Mouse (Mus musculus): ENCODE data around the gene Unc80. TPM values are rescaled to one million over a fixed set of nuclear protein-coding genes. Genes with fewer than 3 reads are reported as not detected.
A peak's percentile ranks its signal among the peaks of the same experiment; 100 is the strongest.
"Not testable (repeated sequence)": the region's sequence is repeated elsewhere in the genome, so short reads cannot be mapped to it uniquely, and the experiment has no call there.

Gene Unc80
- total RNA-seq, 2 experiments from 2014 or later: 0.05 TPM; not detected in 1

DNA sequence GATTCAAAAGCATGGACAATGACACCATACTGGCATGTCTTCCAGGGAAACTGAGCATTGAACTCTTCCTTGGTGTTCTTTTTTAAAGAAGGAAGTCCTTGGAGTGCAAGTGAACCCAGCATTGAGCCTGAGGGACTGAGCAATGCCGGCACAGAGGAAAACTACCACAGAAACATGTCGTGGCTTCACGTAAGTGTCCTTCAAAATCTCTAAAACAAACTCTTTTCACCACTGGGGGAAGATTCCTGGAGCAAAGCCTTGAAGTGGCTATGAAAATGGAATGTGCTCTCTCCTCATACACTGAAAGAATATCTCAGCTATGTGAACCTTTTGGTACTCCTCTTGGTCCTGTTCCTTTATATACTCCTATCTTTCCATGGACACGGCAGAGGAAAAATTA lies 140.1 kb downstream of the Unc80 start:
- ATAC-seq (replicated peaks; ENCODE audit: poor library complexity): no peak

DNA sequence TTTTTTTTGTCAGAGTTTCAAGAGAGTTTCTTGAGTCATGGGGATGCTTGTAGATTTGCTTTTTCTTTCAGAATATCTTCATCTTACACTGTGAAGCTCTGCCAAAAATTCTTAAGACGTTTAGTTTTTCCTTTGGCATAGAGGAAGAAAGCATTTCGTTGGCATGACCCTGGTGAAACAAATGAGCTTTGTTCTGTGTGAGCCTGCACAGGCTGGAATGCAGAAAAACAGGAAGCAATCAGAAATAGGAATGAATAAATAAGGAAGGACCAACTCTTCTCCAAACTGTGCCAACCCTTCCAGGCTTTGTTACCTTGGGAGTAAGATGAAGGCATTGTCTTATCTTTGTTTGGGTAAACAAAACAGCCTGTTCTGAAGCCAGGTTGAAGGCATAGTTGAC lies 149.0 kb downstream of the Unc80 start:
- no peak for ATAC-seq (replicated peaks; ENCODE audit: poor library complexity)

DNA sequence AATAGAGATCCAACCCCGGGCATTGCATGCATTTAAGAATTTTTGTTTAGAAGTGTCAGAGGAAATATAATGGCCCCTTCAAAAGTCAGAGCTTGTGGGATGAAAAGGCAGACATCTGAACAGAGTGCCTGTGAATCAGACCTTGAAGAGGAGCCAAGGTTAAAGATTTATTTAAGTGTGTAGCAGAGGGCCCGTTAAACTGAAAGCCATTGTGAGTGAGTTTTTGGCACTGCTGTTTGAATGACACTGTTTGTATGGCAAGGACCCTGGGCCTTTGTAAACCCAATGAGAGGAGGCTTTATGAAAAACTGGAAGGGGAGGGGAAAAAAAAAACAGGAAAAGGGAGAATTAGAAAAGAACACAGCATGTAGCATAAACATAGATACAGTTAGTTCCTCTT lies 170.0 kb downstream of the Unc80 start:
- no peak for ATAC-seq (replicated peaks; ENCODE audit: poor library complexity)

DNA sequence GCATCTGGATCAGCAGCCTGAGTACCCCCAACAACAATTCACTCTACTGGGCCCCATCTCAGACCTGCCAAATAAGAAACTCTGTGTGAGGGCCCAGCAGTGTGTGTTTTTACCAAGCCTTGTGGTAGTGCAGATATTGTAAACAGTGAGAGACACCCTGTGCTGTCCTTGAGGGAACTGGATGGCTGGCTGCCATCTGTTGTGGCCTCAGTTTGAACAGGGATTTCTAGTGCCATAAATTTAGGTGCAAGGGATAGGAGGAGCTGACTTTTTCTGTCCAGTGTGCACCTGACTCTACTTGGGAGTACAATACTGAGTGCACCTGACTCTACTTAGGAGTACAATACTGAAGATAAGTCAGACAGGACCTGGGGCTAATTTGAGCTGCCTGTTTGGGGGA lies 178.7 kb downstream of the Unc80 start:
- ATAC-seq (replicated peaks; ENCODE audit: poor library complexity): no peak

DNA sequence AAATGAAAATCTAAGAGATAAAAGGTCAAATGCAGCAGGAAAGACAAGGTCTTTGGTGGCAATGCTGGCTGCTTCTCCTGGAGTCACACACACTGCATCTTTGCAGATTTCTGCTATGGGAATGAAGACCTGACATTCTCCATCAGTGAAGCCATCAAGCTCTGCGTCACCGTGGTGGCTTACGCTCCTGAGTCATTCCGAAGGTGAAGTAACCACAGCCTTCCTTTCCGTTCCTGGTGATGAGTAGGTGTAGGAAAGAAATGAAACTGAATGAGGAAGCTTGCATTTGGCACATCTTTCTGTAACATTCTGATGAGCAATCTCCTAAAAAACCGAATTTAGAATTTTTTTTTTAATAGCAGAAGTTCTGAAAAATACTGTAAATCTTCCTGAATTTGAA lies 181.4 kb downstream of the Unc80 start:
- peak; percentile 83 for ATAC-seq (replicated peaks; ENCODE audit: poor library complexity)

DNA sequence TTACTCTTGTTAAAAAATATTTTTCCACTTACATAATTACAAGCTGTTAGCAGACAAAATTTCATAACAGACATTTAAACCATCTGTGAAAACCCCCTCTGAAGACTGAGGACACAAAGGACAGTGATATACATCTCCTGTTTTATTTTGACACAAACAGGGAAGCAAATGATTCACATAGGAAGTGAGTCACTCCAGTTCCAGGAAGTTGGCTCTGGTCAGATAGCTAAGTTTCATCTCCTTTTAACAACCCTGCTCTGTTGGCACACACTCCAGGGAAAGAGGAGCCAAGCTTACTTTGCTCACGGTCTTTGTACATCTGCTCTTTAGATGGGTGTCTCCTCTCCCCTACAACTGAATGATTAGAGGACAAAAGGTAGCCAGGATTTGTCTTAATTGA lies 181.8 kb downstream of the Unc80 start:
- peak; percentile 63 for ATAC-seq (replicated peaks; ENCODE audit: poor library complexity)

DNA sequence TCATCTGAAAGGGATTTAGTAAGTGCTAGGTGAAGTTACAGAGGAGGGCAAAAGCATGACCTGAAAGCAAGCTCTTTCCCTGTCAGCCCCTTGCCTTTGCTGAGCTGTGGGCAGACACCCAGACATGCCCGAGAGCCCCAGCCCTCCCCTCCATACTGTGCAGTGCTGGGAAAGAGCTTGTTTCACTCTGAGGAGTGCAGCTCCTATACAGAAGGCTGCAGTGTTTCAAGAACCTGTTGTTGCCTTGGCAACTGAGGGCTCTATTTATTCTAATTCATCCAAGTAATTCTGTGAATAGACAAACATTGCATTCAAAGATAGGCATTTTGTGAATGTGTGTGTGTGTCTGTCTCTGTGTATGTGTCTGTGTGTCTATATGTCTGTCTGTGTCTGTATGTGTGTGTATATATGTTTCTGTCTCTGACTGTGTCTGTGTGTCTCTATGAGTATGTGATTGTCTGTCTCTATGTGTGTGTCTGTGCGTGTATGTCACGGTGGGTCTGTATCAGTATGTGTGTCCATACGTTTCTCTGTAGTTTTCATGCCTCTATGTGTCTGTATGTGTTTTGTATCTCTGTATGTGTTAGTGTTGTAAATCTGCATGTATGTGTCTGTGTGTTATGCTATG lies 187.1 kb downstream of the Unc80 start:
- no peak for ATAC-seq (replicated peaks; ENCODE audit: poor library complexity)

DNA sequence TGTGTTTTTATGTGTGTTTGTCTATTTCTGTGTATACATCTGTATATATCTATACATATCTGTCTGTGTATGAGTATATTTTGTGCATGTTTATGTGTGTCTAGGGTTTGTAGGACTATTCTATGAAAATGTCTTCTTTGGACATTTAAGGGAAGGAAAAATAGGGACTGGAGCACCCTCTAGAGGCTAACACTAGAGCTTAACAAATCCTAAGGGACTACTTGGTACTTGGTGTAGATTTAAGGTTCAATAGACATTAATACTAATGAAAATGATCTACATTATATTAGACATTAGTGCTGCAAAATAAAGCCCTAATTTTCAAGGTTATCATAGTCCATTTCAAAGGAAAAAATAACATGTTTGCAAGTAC lies 187.6 kb downstream of the Unc80 start:
- ATAC-seq (replicated peaks; ENCODE audit: poor library complexity): peak; percentile 46; the same call in 1 of the 2 replicates

DNA sequence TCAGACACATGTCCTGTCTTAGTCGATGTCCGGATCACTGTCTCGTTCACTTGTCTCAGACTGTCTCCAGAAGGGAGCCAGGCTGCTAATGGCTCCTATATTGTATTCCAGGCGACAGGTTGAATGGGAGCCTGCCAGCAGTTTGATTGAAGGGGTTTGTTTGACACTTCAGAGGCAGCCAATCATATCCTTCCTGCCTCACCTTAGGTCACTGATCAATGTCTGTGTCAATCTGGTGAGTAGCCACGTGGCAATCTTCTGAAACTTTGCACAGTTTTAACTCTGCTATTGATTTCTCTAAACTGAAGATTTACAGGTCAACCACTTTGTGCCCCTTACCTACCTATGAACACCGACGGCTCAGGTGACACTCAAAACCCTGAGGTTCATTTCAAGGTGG lies 203.3 kb downstream of the Unc80 start:
- ATAC-seq (replicated peaks; ENCODE audit: poor library complexity): no peak

DNA sequence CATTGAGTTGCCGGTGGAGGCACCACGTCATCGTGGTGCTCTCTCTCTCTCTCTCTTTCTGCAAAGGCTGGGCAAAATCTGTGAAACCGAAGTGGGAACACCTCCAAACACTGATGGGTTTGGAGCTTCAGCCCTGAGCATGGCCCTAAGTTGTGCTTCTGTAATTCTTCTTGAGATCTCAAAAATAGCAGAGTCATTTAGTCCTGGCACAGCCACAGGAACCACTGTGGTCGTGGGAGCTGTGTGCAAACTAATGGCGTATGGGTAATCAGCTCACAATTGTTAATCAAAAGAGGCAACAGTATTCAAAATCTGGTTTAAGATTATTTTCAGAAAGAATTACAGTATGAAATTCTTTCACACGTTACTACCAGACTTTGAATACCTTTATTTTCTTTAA lies 204.6 kb downstream of the Unc80 start:
- ATAC-seq (replicated peaks; ENCODE audit: poor library complexity): peak; percentile 88

DNA sequence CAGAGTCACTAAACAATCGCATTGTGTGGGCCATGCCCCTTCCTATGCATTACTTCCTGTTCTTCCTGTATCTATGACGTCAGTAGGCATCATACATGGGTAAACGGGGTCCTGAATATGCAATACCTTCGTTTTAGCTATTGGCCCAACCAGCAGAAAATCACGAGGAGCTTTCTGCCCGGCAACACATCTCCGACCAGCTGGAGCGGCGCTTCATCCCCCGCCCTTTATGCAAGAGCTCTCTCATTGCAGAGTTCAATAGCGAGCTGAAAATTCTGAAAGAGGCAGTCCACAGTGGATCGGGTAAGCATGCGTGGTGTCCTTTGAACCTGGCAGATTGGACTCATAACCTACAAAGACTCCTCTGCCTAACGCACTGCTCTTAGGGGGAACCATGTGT lies 209.8 kb downstream of the Unc80 start:
- no peak for ATAC-seq (replicated peaks; ENCODE audit: poor library complexity)

DNA sequence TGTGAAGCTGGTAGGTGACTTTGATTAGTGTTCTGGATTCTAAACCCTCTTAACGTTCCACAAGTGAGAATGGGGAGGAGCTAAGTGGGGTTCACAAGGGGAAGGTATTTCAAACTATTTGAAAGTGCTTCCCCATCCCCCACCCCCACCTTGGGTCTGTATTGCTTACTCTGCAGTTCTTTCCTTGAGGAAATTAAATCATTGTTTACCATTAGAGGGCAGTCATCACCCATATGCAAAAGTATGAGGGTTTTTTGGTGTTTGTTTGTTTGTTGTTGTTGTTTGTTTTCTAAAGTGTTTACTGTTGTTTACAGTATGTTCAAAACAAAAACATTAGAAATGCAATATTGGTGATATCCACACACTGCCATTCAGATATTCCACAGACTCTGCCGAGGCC lies 210.5 kb downstream of the Unc80 start:
- peak; percentile 63; the same call in 1 of the 2 replicates for ATAC-seq (replicated peaks; ENCODE audit: poor library complexity)

DNA sequence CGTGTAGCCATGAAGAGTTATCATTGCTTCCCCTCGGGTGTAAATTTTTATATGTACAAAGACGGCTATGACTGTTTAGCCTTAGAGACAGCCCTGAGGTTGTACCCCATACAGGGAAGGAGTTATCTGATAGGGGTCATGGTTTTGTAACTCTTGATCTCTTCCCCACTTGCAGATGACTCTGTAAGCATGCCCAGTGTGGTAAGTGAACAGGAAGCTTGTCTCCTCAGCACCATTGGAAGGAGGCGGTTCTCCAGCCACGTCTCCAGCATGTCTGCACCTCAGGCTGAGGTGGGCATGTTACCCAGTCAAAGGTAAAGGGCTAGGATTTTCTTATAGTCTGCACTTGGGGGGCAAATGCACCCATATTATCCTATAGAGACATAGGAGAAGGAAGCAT lies 214.8 kb downstream of the Unc80 start:
- peak; percentile 57 for ATAC-seq (replicated peaks; ENCODE audit: poor library complexity)

DNA sequence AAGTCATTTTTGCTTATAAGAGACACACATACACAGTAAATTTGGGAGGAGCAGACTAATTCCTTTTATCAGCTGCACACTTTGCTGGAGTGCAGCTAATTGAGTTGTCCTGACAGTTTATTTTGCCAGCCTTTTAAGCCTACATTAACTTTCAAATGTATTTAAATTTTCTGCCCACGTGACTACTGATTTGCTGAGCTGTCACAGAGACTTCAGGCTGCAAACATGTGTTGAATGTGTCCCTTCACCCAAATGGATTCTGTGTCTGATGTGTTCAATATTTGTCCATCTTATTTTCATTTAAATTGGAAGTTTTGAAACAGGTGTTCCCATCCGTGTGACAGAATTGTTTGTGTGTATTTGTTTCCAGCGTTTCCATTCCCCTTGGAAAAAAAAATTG lies 223.6 kb downstream of the Unc80 start:
- no peak for ATAC-seq (replicated peaks; ENCODE audit: poor library complexity)

DNA sequence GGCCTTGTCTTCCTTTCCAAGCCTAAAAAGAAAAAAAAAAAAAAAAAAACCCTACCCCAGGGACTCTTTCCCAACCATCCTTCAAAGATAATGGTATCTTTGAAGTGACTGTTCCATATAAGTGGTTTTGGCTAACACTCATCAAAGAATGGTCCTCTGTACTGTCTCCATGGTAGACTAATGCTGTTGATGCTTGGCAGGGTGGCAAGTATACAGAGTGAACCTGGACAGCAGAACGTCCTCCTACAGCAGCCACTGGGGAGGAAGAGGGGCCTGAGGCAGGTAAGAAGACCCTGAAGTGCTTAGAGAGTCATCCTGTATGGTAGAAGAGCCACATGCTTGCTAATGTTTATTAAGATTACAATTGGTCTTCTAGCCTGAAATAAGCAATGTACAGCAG lies 224.1 kb downstream of the Unc80 start:
- ATAC-seq (replicated peaks; ENCODE audit: poor library complexity): no peak

DNA sequence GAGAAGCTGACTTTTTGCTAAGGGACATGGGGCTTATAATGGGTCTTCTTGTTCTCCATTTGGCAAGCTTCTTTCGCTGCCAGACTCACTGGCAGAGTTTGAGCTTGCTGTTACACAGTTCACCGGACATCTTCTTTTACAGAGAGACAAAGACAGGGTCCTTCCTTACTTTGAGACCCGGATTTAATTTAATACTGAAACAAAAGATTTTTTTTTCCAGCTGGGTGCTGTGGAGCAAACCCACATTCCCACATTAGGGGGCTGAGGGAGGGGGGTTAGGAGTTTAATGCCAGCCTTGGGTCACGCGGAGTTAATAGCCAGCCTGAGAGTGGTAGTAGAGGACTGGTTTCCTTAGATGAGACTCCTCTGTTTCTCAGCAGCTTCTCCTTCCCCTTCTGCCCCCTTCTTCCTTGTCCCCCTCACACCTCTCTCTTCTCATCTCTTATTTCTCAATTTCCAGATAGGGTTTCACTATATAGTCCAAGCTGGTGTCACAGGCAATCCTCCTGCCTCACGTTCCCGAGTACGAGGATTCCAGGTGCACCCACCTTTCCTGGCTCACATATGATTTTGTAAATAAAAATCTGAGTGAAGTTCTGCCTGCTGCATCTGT lies 224.7 kb downstream of the Unc80 start:
- ATAC-seq (replicated peaks; ENCODE audit: poor library complexity): peak; percentile 55; the same call in 1 of the 2 replicates

DNA sequence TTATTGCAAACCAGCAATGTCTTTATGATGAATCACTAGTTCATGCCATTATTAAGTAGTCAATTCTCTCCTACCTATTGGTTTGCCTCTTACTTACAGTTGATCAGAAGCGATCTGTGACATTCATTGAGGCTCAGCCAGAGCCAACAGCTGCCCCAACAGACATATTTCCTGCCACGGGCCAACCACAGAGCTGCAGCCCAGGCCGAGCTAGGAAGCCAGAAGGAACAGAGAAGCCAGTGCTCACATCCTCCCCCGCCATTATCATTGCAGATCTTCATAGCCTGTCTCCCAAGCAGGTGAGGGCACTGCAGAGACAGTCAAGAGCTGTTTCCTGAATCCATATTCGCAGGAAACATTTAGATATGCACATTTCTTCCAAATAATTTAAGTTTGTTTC lies 226.1 kb downstream of the Unc80 start:
- peak; percentile 78 for ATAC-seq (replicated peaks; ENCODE audit: poor library complexity)

DNA sequence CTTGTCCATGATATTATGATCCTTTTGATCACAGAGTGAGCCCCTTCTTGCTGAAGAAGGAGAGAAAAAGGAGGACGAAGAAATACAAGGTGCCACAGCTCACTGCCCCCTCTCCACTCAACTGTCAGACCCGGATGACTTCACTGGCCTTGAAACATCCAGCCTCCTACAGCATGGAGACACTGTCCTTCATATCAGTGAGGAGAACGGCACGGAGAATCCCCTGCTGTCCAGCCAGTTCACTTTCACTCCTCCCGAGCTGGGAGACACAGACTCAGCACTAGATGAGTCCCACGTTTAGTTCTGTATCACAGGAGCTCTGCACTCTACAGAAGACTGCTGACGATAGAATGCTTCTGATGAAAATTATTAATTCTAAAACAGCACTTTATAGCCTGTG lies 227.1 kb downstream of the Unc80 start:
- no peak for ATAC-seq (replicated peaks; ENCODE audit: poor library complexity)

DNA sequence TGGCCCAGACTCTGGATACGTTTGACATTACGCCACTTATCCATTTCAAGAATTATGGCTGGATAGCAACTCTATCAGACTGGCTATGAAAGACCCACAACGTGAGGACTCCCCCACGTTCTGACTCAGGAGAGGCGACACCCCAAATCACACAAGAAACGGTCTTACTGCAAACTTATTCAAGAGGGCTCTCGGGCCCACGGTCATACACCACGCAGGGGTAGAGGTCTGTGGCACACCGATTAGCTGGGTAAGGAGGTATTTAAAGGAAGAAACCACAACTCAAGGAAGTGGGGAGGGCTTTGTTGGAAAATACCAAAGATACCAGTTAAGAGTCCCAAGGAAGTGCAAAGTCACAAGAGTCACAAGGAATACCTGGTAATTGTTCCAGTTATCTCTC lies 231.5 kb downstream of the Unc80 start:
- ATAC-seq (replicated peaks; ENCODE audit: poor library complexity): not testable (repeated sequence)

DNA sequence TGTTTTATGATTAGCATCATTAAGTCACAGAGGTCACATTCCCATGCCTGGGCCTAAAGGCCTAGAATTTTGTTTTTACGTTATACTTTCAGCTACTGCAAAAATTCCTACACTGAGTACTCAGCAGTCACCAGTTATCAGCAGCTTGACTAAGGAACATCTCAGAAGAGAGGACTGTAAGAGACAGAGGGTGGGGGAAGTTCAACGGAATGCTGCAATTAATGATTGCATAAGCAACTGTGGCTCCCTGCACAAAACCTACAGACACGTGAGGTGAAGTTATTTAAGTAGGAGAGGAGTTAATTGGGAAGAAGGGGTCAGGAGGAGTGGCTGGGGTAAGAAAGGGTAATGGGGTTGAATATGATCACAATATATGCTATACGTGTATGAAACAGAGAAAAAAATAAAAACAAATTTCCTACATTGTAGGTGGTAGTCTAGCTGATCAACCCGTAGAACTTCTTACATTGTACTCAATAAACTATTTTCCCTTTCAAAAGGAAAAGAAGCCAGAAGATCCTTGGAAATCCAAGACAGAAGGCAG lies 232.1 kb downstream of the Unc80 start:
- ATAC-seq (replicated peaks; ENCODE audit: poor library complexity): peak; percentile 62

DNA sequence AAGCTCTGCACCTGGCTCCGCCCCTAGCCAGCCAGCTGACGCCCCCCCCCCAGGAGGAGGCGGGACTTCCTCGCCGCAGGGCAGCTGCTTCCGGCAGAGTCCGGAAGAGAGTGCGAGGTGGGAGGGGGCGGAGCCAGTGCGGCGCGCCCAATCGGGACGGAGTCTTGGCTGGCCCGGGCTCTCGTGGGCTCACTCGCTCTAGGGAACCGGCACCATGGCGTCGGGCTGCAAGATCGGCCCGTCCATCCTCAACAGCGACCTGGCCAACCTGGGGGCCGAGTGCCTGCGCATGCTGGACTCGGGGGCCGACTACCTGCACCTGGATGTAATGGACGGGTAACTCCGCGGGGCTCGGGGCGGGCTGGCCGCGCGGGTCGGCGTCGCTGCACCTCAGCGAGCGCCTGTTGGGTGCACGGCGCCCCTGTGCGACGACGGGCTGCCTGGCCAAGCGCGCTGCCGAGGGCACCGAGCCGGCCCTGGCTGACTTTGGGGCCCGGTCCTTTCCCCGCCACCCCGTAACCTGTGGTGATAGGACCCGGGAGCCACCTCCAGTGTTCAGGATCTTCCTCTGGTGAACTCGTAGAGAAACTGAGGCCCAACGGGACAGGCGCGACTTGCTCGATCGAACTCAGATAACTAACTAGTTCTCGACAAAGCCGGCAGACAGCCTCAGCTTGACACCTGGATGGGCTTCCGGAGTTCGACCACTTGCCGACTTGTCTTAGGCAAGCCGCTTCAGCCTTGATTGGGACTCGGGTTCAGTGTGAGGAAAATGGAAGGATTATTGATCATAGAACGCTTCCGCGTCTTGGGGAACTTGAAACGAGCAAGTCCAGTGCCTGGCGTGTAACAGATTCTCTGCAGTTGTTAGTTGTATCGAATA lies 232.8 kb downstream of the Unc80 start, which contains the start of gene Rpe:
TSS of gene Rpe (plus strand) at position 139 of the 883 bp plus-strand sequence.
- ATAC-seq (replicated peaks; ENCODE audit: poor library complexity): peak; percentile 90

DNA sequence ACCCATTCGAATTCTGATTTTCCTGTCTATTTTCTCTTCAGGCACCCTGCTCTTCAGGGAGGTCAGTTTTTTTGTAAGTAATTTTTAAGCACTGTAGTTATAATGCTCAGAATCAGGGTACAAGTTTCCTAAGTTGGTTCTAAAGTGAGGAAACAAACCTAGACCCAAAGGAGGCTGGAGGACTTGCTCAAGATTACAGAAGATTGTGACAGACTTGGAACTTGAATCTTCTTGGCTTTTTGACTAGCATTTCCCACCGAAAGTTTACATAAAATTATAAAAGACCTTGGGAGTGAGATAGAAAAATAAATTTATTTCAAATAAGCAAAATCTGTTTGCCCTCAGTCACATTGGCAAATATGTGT lies 233.4 kb downstream of the Unc80 start:
- peak; percentile 11; the same call in 1 of the 2 replicates for ATAC-seq (replicated peaks; ENCODE audit: poor library complexity)
